Mouse (Mus musculus) spleen, postnatal 14 days (tissue): Measurements from ENCODE around the gene Asic3.
"Not testable (repeated sequence)": the region's sequence is repeated elsewhere in the genome, so short reads cannot be mapped to it uniquely, and the experiment has no call there.

Experiments
- DNase-seq, 2 experiments: peaks; one replicate each; pipeline ENCODE4 v3.0.0; 2021 to 2022; ENCODE audit warnings: low spot score in 2 of 2

Gene Asic3

DNA sequence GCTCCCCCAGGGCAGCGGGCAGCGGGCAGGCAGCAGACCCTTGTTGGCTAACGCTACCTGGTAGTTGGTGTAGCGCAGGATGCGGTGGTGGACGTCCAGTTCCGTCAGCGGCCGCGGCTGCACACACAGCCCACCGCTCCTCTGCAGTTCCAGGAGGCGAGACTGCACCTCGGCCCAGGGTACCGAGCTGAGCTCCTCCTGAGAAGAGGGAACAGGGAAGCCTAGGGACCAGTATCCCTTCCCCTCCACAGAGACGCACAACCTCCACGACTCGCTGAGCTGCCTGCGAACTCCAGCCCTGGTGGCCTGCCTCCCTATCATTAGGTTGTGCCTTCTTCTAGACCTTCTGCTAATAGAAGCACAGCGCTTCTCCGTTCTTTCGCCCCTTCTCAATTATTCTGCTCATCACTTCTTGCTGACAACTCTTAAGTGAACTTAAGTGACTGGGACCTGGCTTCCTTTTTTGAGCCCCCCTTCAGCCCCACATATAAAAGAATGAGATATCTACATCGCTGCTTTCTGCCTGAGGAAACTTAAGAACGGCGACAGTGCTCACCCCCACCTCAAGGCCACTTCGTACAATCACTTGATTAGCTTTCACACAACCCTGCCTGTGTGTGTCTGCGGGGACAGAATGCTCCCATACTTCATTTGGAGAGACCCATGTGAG lies 24.8 kb upstream of the Asic3 start:
- DNase-seq = no peak

DNA sequence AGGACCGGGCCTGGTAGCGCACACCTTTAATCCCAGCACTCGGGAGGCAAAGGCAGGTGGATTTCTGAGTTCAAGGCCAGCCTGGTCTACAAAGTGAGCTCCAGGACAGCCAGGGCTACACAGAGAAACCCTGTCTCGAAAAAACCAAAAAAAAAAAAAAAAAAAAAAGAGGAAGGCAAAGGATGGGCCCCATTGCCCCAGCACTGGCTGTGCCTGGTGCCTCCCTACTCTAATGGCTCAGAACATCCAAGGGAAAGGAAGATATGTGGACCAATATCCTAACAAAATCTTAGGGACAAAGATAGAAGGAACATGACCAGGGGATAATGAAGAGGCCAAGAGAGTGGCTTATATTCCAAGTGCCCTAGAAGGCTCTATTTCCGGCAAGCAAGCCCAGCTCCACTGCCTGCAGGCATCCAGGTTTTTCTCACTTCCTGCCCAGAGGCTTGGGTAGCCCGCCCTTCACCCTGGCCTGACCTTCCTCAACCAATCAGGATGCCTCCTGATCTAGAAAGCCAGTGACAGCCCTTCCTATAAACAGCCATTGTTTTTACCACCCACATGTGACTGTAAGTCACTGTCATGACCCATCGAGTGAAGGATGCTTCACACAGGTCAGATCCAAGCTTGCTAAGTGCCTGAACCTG lies 24.1 kb upstream of the Asic3 start:
- DNase-seq = no peak

DNA sequence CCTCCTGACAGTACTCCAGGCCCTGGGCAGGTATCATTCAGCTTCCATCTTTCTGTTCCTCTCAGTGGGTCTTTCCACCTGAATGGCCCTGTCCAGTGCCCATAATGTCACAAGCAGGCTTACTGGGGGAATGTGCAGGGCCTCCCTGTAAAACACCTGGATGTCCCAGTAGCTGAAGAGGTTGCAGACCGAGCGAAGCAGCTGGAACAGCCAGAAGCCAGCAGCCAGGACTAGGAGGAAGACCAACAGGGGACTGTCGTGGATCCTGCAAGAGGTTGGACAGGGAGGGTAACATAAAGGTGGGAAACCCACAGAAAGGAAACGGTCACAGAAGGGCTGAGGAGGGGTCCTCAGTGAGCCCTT lies 23.6 kb upstream of the Asic3 start:
- DNase-seq = no peak

DNA sequence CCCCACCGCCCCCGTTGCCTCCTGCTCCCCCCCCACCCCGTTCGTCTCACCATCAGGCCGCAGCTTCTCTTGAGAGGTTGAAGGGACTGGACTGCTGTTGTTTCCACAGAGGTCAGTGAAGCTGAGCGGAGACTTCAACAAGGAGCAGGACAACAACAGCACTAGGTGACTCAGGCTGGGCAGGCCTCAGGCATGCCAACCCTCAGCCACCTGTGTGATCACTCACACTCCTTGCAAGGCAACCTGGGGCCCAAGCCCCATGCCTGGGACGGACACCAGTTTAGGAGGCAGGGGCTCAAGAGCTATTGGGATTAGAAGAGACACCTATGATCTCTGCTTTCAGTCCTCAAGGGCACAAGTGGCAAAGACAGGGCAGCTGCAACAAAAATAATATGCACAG lies 21.3 kb upstream of the Asic3 start, which contains the start of gene Atg9b:
Gene Atg9b, minus strand, starts transcription at position 280 of the 400 bp plus-strand sequence.
- DNase-seq = no peak

DNA sequence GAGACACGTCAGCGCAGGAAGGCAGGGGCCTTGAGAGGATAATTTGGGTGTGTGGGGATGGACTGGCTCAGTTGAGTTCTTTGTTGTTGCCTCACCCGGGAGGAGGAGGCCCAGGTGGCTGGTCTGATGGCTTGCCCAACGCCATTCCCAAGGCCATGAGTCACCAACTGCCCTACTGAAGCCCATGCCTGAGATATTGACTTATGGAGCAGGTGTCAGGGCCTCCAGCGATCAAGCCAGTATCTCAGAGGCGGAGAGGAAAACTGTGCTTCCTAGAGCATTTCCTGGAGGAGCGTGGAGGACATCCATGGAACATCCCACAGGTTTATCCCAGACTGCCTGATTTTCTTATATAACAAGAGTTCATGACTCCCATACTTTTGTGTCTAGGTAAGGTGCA lies 20.5 kb upstream of the Asic3 start:
- no peak for DNase-seq

DNA sequence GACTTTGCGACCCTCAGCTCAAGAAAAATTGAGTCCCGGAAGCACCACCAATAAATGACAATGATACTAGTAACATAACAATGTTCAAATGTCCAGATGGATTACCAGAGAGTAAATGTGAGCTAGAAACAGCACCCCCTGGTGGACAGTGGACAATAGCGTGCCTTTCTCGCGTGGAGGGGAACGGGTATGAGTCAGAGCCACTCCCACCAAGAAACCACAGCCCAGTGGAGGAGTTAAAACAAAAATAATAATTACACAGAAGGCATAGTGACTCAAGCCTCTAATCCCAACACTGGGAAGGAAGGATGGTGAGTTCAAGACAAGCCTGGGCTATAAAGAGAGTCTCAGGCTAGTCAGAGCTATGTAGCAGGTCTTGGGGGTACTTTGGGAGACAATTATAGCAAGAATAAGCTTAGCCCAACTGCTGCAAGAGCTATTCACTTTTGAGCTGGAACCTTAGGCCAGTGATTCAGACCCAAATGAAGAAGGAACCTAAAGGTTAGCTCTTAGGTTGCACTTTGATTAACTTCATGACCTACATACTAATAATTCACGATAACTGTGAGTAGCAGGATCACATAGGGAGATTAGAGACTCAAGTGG lies 19.7 kb upstream of the Asic3 start, which contains the start of gene Abcb8:
Gene Abcb8, plus strand, starts transcription at position 272 of the 606 bp plus-strand sequence.
- peak; percentile 55 to 83 for DNase-seq

DNA sequence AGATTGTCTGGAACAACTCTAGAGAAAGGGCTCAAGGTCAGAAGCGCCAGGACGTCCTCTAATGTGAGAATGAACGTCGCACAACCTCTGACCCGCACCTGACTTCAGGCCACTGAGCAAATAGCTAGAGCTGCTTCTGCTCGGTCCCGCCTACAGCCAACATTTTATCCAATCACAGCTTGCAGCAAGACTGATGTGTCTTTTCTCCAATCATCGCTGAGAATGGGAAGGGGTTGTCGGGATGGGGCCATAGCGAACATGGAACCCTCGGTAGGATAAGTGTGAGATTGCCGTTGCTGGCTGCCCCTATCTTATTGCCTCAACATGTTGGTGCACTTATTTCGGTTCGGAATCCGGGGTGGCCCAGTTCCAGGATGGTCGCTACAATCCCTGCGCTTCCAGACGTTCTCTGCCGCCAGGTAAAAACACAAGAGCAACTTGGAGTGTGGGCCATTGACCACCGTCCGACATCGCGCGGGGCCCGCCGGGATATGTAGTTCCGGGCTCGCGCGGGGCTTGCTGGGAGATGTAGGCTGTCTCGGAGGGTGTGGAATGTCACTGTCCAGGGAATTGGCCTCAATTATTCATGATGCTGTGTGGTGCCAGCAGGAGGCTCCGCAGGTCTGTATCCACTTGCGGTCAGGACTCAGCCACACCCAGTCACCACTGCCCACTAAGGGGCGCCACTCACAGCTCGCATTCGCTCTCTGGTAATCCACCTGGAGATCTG lies 18.9 kb upstream of the Asic3 start:
- DNase-seq = peak; percentile 76 to 83

DNA sequence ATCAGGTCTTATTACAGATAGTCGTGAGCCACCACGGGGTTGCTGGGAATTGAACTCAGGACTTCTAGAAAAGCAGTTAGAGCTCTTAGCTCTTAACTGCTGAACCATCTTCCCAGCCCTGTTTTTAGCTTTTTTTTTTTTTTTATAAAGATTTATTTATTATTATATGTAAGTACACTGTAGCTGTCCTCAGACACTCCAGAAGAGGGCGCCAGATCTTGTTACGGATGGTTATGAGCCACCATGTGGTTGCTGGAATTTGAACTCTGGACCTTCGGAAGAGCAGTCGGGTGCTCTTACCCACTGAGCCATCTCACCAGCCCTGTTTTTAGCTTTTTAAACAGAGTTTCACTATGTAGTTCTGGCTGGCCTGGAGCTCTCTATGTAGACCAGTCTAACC lies 16.9 kb upstream of the Asic3 start:
- DNase-seq = not testable (repeated sequence)

DNA sequence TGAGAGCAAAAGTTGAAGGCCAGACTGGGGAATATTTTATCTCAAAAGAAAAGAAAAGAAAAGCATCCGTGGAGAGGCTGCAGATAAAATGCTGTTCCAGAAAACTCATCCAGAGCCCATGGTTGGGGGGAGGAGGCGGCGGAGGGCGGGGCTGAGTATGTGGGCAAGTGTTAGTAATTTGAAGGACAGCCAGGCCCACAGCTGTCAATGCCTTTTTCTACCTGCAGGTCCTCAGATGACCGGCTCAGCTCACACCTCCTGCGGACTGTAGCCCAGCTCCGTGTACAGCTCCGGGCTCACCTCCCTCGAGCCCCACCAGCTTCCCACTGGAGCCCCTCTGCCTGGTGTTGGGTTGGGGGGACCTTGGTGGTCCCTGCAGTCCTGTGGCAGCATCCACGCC lies 13.5 kb upstream of the Asic3 start:
- DNase-seq = no peak

DNA sequence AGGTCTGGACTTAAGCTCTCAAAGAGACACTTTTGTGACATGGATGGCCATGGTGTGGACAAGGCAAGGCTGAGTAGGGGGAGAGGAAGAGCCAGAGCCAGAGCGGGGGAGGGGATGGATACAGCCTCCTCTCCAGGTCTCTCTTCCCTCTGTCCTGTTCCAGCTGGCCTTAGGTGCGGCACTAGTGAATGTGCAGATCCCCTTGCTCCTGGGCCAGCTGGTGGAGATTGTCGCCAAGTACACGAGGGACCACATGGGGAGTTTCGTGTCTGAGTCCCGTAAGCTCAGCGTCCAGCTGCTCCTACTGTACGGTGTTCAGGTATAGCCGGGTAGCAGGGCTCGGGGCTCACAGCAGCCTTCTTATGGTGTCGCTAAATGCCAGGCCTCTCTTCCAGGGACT lies 12.8 kb upstream of the Asic3 start:
- no peak for DNase-seq

DNA sequence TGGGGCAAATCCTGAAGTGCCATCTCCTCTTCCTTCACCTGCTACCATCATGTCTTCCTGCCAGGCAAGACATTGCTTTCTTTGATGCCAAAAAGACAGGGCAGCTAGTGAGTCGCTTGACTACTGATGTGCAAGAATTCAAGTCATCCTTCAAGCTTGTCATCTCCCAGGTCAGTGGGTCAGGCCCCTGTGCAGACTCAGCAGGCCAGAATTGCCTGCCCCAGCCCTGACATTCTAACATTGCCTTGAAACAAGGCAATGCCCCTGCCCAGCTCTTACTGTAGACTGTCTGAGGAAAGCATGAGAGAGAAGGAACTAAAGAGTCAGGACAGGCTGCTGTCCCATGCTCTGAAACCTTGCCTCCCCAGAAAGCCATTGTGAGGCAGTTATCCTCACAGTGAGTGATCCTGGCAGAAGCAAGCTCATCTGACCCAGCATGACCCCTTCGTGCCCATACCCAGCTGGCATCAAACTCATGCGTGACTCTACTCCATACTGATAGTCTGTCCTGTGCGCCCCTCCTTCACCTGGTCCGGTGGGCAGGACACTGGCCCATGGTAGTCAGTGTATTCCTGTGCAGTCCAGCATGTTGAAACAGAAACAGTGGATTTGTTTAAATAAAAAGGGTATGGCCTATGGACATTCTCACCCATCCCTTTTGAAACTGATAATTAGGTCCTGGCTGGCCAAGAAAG lies 12.1 kb upstream of the Asic3 start:
- no peak for DNase-seq

DNA sequence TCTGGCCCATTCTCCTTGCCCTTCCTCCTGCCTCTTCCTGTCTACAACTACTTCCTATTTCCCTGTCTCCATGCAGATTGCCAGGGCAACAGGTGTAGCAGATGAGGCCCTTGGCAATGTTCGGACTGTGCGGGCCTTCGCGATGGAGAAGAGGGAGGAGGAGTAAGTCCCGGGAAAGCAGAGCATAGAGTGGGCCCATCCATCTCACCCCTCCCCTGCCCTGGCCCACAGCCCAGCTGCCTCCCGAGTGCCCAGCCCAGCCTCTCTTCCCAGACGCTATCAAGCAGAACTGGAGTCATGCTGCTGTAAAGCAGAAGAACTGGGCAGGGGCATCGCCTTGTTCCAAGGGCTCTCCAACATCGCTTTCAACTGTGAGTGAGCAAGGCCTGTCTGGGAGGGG lies 11.2 kb upstream of the Asic3 start:
- no peak for DNase-seq

DNA sequence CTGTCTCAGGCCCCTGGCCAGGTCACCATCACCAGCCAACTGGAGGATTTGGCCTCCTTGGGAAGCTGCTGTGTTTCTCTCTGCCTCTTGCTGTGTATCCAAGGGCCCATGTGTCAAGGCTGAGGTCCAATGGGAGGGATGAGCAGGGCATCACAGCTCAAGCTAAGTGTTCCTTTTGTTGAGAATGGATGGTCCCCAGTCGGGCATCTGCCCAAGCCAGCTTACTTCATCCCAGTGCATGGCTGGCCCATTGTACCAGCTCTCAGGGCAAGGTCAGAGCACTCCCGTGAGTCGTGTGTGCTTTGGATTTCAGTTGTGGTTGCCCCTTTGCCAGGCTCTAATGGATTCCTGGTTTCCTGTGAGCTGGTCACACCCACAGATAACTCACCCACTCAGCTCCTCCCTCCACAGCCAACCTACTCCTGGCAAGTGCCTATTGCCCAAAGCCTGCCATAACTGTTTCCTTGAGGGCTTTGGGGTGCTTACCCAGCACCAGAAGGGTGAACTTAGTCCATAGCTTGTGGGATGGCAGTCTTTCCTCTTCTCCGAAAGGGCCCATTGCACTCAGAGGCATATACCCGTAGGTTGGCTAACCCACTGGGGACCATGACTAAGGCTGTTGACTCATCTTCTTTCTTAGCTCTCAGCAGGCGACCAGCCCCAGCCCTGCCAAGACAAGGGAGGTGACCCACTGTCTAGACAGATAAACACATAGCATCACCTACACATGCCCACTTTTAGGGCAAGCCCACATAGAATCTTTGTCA lies 8.4 kb upstream of the Asic3 start:
- DNase-seq = no peak

DNA sequence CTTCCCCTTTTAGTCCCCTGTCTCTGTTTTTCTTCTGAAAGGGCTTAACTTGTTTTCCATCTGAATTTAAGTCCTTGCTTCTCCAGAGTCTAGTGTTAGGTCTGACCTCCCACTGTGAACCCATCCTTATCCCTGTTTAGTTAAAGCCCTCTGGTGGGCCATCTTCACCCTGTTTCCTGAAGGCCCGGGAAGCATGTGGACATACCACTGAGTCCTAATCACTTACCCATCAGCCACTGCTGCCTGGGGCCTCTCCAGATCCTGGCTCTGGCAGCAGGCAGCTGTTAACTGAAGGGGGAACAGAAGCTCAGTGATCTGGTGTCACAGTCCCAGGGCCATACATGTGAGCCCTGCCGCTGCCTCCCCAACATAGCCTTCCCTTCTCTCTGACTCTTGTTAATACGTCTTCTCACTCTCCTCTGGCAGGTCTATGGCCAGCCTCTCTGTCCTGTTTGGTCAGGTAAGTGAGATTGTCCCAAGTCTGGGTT lies 7.8 kb upstream of the Asic3 start:
- no peak for DNase-seq

DNA sequence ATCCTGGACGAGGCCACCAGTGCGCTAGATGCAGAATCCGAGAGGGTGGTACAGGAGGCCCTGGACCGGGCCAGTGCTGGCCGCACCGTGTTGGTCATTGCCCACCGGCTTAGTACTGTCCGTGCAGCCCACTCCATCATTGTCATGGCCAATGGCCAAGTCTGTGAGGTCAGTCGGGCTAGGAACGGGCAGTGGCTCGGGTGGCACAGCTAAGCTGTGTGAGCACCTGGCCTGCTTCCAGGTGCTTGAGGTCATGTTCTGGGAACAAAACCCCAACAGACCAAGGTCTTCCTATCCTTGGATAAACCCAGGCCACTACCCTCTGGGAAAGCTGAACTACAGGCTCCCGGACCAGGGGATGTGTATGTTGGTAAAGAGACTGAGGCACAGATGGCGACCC lies 4.5 kb upstream of the Asic3 start:
- DNase-seq = no peak

DNA sequence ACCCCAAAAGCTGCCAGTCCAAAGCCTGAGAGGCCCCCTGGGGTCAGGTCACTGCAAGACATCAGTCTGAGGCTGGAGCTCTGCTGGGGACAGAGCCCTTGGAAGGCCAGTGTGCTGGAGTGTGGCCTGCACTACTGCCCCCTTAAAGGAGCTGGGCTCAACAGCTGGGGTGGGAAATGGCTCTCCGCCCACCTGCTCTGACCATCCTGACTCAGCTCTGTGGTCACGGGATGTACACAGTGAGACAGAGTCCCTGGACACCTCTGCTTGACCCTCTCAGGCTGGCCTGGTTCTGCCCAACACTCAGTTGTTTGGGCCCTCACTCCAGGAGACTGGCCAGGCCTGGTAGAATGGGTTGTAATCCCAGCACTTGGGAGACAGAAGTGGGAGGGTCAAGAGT lies 3.7 kb upstream of the Asic3 start:
- DNase-seq = no peak

DNA sequence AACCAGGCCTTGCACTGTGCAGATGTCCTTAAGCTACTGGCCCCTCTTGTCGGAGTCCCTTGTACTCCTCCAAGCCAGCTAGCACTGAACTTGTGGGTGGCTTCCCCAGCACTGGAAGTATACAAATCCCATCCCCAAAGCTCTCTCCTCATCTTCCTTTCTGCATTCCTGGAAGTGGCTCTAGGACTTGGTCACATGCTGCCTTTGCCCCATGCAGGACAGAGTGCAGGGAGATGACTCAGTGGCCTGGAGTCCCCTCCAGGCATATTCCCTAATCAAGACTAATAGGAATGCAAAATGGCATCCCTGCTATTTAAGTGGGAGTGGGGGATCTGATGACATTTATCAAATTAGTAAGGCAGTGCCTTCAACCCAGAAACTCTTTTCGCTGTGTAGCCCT lies 1.1 kb upstream of the Asic3 start:
- DNase-seq = no peak

DNA sequence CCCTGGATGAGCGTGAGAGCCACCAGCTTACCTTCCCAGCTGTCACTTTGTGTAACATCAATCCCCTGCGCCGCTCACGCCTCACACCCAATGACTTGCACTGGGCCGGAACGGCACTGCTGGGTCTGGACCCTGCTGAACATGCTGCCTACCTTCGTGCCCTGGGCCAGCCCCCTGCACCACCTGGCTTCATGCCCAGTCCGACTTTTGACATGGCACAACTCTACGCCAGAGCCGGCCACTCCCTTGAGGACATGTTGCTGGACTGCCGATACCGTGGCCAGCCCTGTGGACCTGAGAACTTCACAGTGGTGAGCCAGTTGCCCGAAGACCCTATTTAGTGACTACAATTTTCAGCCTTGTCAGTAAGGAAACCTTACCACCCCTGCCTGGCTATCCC lies 746 bp downstream of the Asic3 start:
- DNase-seq = no peak

DNA sequence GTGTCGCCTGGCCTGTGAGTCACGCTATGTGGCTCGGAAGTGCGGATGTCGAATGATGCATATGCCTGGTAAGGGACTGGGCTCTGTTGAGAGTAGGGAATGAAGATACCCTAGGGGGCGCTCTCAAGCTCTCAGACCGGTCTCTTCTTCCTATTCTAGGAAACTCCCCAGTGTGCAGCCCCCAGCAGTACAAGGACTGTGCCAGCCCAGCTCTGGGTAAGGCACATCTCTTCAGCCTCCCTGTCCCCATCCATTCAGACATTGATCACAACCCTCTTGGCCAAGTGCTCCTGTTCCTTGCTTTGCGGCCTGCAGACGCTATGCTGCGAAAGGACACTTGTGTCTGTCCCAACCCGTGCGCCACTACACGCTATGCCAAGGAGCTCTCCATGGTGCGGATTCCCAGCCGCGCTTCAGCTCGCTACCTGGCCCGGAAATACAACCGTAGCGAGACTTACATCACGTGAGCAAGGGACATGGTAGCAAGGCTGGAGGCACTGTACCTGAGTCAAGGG lies 3.1 kb downstream of the Asic3 start:
- peak in 1 of 2 experiments; percentile 46 for DNase-seq

DNA sequence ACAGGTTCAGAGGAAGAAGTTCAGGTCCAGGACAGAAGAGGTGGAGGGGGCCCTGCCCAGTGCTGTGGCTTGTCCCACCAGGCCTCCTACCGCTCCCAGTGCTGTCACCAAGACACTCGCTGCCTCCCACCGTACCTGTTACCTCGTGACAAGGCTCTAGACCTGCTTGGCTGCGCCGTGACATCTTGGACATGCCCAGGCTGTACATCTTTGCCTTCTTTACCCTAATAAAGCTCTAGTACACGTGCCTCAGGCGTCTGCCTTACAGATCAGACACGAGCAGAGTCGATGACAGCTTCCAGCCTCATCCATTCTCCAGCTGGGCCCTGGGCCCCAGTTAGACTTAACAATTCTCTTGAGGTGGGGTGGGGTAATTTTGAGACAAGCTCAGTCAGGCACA lies 4.4 kb downstream of the Asic3 start:
- DNase-seq = no peak

DNA sequence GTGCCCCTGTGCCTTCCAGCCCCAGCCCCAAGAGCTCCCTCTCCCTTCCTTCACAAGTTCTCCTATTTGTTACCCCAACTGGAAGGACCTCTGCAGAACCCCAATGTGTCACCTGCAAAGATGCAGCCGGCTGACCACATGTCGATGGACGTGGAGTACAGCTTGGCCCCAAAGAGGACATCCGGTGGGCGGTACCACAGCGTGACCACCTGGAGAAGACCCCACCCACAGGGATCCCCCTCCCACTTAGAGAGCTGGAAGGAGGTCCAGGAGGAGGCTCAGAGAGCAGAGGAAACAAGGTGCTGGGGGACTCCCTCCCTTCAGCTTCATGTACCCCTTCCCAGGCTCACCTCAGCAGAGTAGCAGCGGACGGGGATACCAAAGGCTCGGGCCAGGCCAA lies 7.2 kb downstream of the Asic3 start:
- DNase-seq = no peak
